Mouse (Mus musculus) hindbrain, postnatal 0 days (tissue): ENCODE results near the gene Gcnt3. TPM values are rescaled to one million over a fixed set of nuclear protein-coding genes. Genes with fewer than 3 reads are reported as not detected.

Experiments used
- ATAC-seq: fragments of 200-750 bp; cut with Nextera tagmentation; 2 replicates; pipeline ENCODE4 v1.8.0; 2017; ENCODE audit warnings: mild to moderate bottlenecking, moderate TSS enrichment, moderate library complexity
- DNase-seq: peaks from one replicate; pipeline ENCODE4 v3.0.0-alpha.2; 2015; ENCODE audit warnings: low spot score
- H3K27ac ChIP-seq: fragments of 300-500 bp; sonication (generic); 2 replicates; pipeline ENCODE4 v1.5.1; 2014; ENCODE audit warnings: mild to moderate bottlenecking
- H3K27me3 ChIP-seq: fragments of 300-500 bp; sonication (generic); 2 replicates; pipeline ENCODE4 v1.6.1; 2014; ENCODE audit warnings: low read length, mixed read lengths; ENCODE audit not compliant: insufficient read depth
- H3K36me3 ChIP-seq: fragments of 300-500 bp; sonication (generic); 2 replicates; pipeline ENCODE4 v1.6.1; 2014; ENCODE audit warnings: low read length, mixed read lengths; ENCODE audit not compliant: insufficient read depth
- H3K4me1 ChIP-seq: fragments of 300-500 bp; sonication (generic); 2 replicates; pipeline ENCODE4 v1.6.1; 2014; ENCODE audit warnings: antibody characterized with exemption, low read length, mixed read lengths; ENCODE audit not compliant: insufficient read depth
- H3K4me2 ChIP-seq: fragments of 300-500 bp; sonication (generic); 2 replicates; pipeline ENCODE4 v1.6.1; 2014; ENCODE audit warnings: low read depth, mild to moderate bottlenecking, low read length, moderate library complexity, mixed read lengths
- H3K4me3 ChIP-seq: fragments of 300-500 bp; sonication (generic); 2 replicates; pipeline ENCODE4 v1.5.1; 2014; ENCODE audit warnings: low read length
- H3K9ac ChIP-seq: fragments of 300-500 bp; sonication (generic); replicated peaks from 2 replicates; pipeline ENCODE4 v1.6.1; 2014; ENCODE audit warnings: mild to moderate bottlenecking, low read length, moderate library complexity, mixed read lengths
- H3K9me3 ChIP-seq: fragments of 300-500 bp; sonication (generic); 2 replicates; pipeline ENCODE4 v1.6.1; 2016; ENCODE audit warnings: low read length, mixed read lengths
- CTCF ChIP-seq: IDR thresholded peaks from 2 replicates; pipeline ENCODE4 v1.5.1; 2016; ENCODE audit warnings: antibody characterized with exemption, control low read depth, low read depth
- WGBS: fragments of 180-500 bp; shearing (Covaris S2); extraction: QIAGEN DNeasy Blood & Tissue Kit; methylation state at CpG from one replicate; pipeline ENCODE4 v1.1.7; 2014; 5-methylcytosine and 5-hydroxymethylcytosine counted together
- polyA plus RNA-seq: library from polyadenylated mRNA; unstranded; fragments of >200 nt; fragmentation: Nextera tagmentation; extraction: Ambion mirVana; gene quantifications from 2 replicates; pipeline ENCODE4 v1.2.1, GENCODE M21; 2015
- total RNA-seq: library from RNA; depleted of rRNA; stranded (reverse); fragments of >200 nt; gene quantifications from 2 replicates; pipeline ENCODE4 v1.2.3, GENCODE M21; 2014; rRNA removed

The Gcnt3 gene
- total and polyA plus RNA-seq, 2 experiments from 2014 or later = 0.03 TPM; not detected in 1

DNA sequence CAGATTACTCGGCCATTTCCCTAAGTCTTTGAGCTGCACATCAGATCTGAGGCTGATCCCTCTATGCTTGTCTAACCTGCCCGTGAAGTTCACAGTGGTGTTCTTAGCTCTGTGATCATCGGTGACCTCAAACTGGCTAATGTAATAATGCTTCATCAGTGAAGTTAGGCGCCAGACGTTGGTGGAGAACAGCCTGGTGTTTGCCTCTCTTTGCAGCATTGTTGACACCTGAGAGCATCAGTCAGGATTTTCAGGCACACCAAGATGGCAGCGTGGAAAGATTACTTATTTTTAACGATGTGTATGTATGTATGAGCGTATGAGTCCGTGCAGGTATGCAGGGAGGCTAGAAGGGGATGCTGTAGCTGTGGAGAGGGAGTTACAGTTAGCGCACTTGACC, 51.8 kb downstream of the Gcnt3 start:
- WGBS = 82% methylated on average over 10 of the region's 10 CpGs
- ATAC-seq = no peak
- no peak for TF ChIP-seq CTCF
- no peak for DNase-seq
- Histone ChIP-seq H3K9ac (no peak overlapping the region), H3K27me3 (no peaks in the 10 kb centered on the region), H3K9me3 (no peaks in the 10 kb centered on the region), H3K4me2 (no peak overlapping the region), H3K4me3 (no peak overlapping the region), H3K27ac (no peak overlapping the region), H3K36me3 (no peaks in the 10 kb centered on the region), H3K4me1 (0 out of 2 replicates have a peak, but pooled peaks cover 5% of the 10 kb centered on the region)

DNA sequence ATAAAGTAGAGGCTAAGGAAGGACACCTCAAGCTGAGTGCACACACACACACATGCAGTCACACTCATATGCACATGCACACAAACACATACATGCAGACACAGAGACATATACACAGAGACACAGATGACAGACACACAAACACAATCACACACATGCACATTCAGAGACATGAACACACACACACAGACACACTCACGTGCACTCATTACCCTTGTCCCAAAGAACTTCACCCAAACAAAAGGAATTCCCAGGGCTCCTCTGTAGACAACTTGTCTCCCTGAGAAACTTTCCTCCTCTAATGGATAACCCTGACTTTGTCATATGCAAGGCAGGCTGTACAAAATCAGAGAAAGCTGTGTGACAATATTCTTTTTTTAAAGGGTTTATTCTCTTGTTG, 52.4 kb downstream of the Gcnt3 start:
- H3K4me1 ChIP-seq = 0 out of 2 replicates have a peak, but pooled peaks cover 2% of the 10 kb centered on the region
- ATAC-seq (no peak), DNase-seq (no peak)
- H3K9ac ChIP-seq = no peak overlapping the region
- H3K36me3 ChIP-seq = no peaks in the 10 kb centered on the region
- H3K27me3 ChIP-seq = no peaks in the 10 kb centered on the region
- H3K27ac ChIP-seq = no peak overlapping the region
- no peaks in the 10 kb centered on the region for H3K9me3 ChIP-seq
- H3K4me2 ChIP-seq = no peak overlapping the region
- no peak overlapping the region for H3K4me3 ChIP-seq
- WGBS = 67% methylated on average over 1 of the region's 1 CpGs
- no peak for TF ChIP-seq CTCF

Other genes starting within 250 kb of the Gcnt3 start
- 33.2 and 43.0 TPM in 2 replicates for gene Bnip2, start 48.6 kb downstream of the Gcnt3 start, total RNA-seq
- 44.3 and 48.5 TPM in 2 replicates for gene Bnip2, start 48.6 kb downstream of the Gcnt3 start, polyA plus RNA-seq
- 81.5 and 84.2 TPM in 2 replicates for gene Gtf2a2, start 25.5 kb downstream of the Gcnt3 start, total RNA-seq
- 239 TPM in 2 replicates for gene Gtf2a2, start 25.5 kb downstream of the Gcnt3 start, polyA plus RNA-seq
- gene Fam81a, start 104.5 kb upstream of the Gcnt3 start, total RNA-seq = 9.9 and 14.4 TPM in 2 replicates
- gene Fam81a, start 104.5 kb upstream of the Gcnt3 start, polyA plus RNA-seq = 16.3 and 17.7 TPM in 2 replicates
- 5.7 and 8.9 TPM in 2 replicates for gene Myo1e, start 169.3 kb upstream of the Gcnt3 start, total RNA-seq
- 5.4 and 6.5 TPM in 2 replicates for gene Myo1e, start 169.3 kb upstream of the Gcnt3 start, polyA plus RNA-seq